Comparison of ENCODE assay signal across 20 mouse cellular contexts in the genomic region with DNA sequence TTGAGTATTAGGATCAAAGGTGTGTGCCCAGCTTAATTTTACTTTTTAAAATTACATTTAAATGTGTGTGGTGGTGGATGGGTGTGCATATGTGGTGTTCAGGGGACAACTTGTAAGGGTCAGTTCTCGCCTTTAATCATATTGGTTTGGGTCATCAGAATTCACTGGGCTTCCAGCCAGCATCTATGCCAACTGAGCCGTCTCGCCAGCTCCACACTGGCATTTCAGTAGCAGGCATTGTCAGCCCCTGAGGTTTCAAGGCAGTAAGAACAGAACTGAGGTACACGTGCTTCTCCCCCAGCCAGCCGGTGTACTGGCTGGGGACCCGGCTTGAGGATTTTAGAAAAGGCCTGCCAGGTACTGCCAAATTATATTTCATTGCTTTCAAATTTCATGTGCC. TPM values are rescaled to one million over a fixed set of nuclear protein-coding genes. Genes with fewer than 3 reads are reported as not detected.
A peak's percentile ranks its signal among the peaks of the same experiment; 100 is the strongest.
DNase-seq lines count a peak whose midpoint lies in the region; ATAC-seq and TF ChIP-seq lines count a peak whose summit lies in the region.
"Had no signal": no experiment of that assay in that cellular context is flagged by ENCODE, and none has a peak within 500 bp of the region (broad histone marks: within the 10 kb centered on the region; RNA-seq: fewer than 3 reads in every experiment).

No protein-coding gene starts in this region.

- H3K36me3 ChIP-seq in hindbrain, postnatal 0 days (ENCODE audit: insufficient read depth, low read length) = peaks cover 4% of the 10 kb centered on the region; the same call in 1 of the 2 replicates
- H3K36me3 ChIP-seq in hindbrain, embryonic 16.5 days (ENCODE audit: control insufficient read depth, insufficient read depth, low read length) = 0 out of 2 replicates have a peak, but pooled peaks cover 2% of the 10 kb centered on the region
- no peaks in the 10 kb centered on the region for H3K36me3 ChIP-seq in thymus, adult 2 months (ENCODE audit: control insufficient read depth, insufficient read depth, low read length)
- H3K36me3 ChIP-seq: embryonic facial prominence, embryonic 12.5 days; forebrain, embryonic 12.5 days; heart, embryonic 15.5 days had no signal

- no peaks in the 10 kb centered on the region for H3K9me3 ChIP-seq in hindbrain, postnatal 0 days (ENCODE audit: low read length)
- H3K9me3 ChIP-seq in hindbrain, embryonic 16.5 days (ENCODE audit: control insufficient read depth, low read length) = no peaks in the 10 kb centered on the region
- H3K9me3 ChIP-seq: embryonic facial prominence, embryonic 12.5 days; forebrain, embryonic 12.5 days; heart, embryonic 15.5 days; hindbrain, embryonic 13.5 days had no signal

- no peak for TF ChIP-seq POLR2A in cerebellum, adult 2 months (IDR thresholded peaks at IDR 0.05; ENCODE audit: borderline replicate concordance, insufficient read depth, low read length)
- no peak for TF ChIP-seq POLR2A in brain, embryonic 14.5 days (IDR thresholded peaks at IDR 0.05; ENCODE audit: borderline replicate concordance, extremely low read depth, insufficient read depth, insufficient read length, poor library complexity, severe bottlenecking)
- no peak for TF ChIP-seq POLR2A in thymus, adult 2 months (IDR thresholded peaks at IDR 0.05; ENCODE audit: control insufficient read depth, extremely low read depth, insufficient read depth, low read length, poor library complexity)

- H3K27me3 ChIP-seq in cerebellum, adult 2 months (ENCODE audit: control insufficient read depth, insufficient read depth, low read length) = no peaks in the 10 kb centered on the region
- H3K27me3 ChIP-seq in hindbrain, postnatal 0 days (ENCODE audit: insufficient read depth, low read length) = no peaks in the 10 kb centered on the region
- no peaks in the 10 kb centered on the region for H3K27me3 ChIP-seq in hindbrain, embryonic 16.5 days (replicated peaks; ENCODE audit: control insufficient read depth, insufficient read depth, low read length)
- H3K27me3 ChIP-seq in thymus, adult 2 months (ENCODE audit: control insufficient read depth, insufficient read depth, low read length) = no peaks in the 10 kb centered on the region
- H3K27me3 ChIP-seq: embryonic facial prominence, embryonic 12.5 days; forebrain, embryonic 12.5 days; heart, embryonic 15.5 days; hindbrain, embryonic 13.5 days had no signal

- TF ChIP-seq CTCF in cerebellum, adult 2 months (IDR thresholded peaks at IDR 0.05; ENCODE audit: borderline replicate concordance, insufficient read depth, low read depth, low read length) = no peak
- TF ChIP-seq CTCF in hindbrain, postnatal 0 days (IDR thresholded peaks at IDR 0.05; ENCODE audit: low read depth) = no peak
- no peak for TF ChIP-seq CTCF in brain, embryonic 14.5 days (IDR thresholded peaks at IDR 0.05; ENCODE audit: borderline replicate concordance, extremely low read depth, insufficient read depth, insufficient read length)
- TF ChIP-seq CTCF in thymus, adult 2 months (IDR thresholded peaks at IDR 0.05; ENCODE audit: borderline replicate concordance, control insufficient read depth, extremely low read depth, insufficient read depth, low read length, poor library complexity) = no peak

- H3K27ac ChIP-seq in cerebellum, adult 2 months (ENCODE audit: insufficient read depth, low read length) = 0 out of 2 replicates have a peak overlapping the region, but pooled peaks have one; percentile 10
- no peak overlapping the region for H3K27ac ChIP-seq in hindbrain, postnatal 0 days
- no peak overlapping the region for H3K27ac ChIP-seq in hindbrain, embryonic 16.5 days (ENCODE audit: low read depth, low read length)
- no peak overlapping the region for H3K27ac ChIP-seq in thymus, adult 2 months (ENCODE audit: control insufficient read depth, insufficient read depth, low read length)
- H3K27ac ChIP-seq: embryonic facial prominence, embryonic 12.5 days; forebrain, embryonic 12.5 days; heart, adult 2 months; heart, embryonic 15.5 days; hindbrain, embryonic 13.5 days had no signal

- 9% methylated on average over 6 of the region's 6 CpGs for WGBS in cerebellum, adult 2 months
- WGBS in hindbrain, postnatal 0 days = 34% methylated on average over 6 of the region's 6 CpGs
- WGBS in hindbrain, embryonic 16.5 days = 56% methylated on average over 6 of the region's 6 CpGs
- WGBS in thymus, adult 2 months = 82% methylated on average over 6 of the region's 6 CpGs

- H3K4me3 ChIP-seq in cerebellum, adult 2 months (replicated peaks; ENCODE audit: insufficient read depth, low read depth, low read length) = no peak overlapping the region
- H3K4me3 ChIP-seq in hindbrain, postnatal 0 days (ENCODE audit: low read length) = no peak overlapping the region
- H3K4me3 ChIP-seq in hindbrain, embryonic 16.5 days (ENCODE audit: low read length) = no peak overlapping the region
- no peak overlapping the region for H3K4me3 ChIP-seq in thymus, adult 2 months (ENCODE audit: control insufficient read depth, insufficient read depth, low read length)
- H3K4me3 ChIP-seq: embryonic facial prominence, embryonic 12.5 days; forebrain, embryonic 12.5 days; heart, adult 2 months; heart, embryonic 15.5 days; hindbrain, embryonic 13.5 days had no signal

- ATAC-seq in hindbrain, postnatal 0 days = no peak
- ATAC-seq in hindbrain, embryonic 16.5 days = no peak
- ATAC-seq: forebrain, postnatal 0 days; intestine, embryonic 16.5 days had no signal

- H3K4me2 ChIP-seq in hindbrain, postnatal 0 days (ENCODE audit: low read depth, low read length) = no peak overlapping the region
- H3K4me2 ChIP-seq in hindbrain, embryonic 16.5 days (ENCODE audit: low read length) = no peak overlapping the region
- H3K4me2 ChIP-seq: embryonic facial prominence, embryonic 12.5 days; forebrain, embryonic 12.5 days; heart, embryonic 11.5 days; heart, embryonic 15.5 days; hindbrain, embryonic 13.5 days had no signal

- H3K9ac ChIP-seq in hindbrain, postnatal 0 days (replicated peaks; ENCODE audit: low read length) = no peak overlapping the region
- no peak overlapping the region for H3K9ac ChIP-seq in hindbrain, embryonic 16.5 days (ENCODE audit: low read depth, low read length)
- H3K9ac ChIP-seq: embryonic facial prominence, embryonic 12.5 days; forebrain, embryonic 12.5 days; forebrain, postnatal 0 days; heart, embryonic 15.5 days; hindbrain, embryonic 13.5 days had no signal

- peaks cover 5% of the 10 kb centered on the region for H3K4me1 ChIP-seq in cerebellum, adult 2 months (ENCODE audit: control insufficient read depth, insufficient read depth, low read length)
- no peaks in the 10 kb centered on the region for H3K4me1 ChIP-seq in hindbrain, postnatal 0 days (ENCODE audit: insufficient read depth, low read length)
- H3K4me1 ChIP-seq in hindbrain, embryonic 16.5 days (ENCODE audit: control insufficient read depth, insufficient read depth, low read depth, low read length) = no peaks in the 10 kb centered on the region
- no peaks in the 10 kb centered on the region for H3K4me1 ChIP-seq in thymus, adult 2 months (replicated peaks; ENCODE audit: control insufficient read depth, insufficient read depth, low read length)
- H3K4me1 ChIP-seq: embryonic facial prominence, embryonic 12.5 days; forebrain, embryonic 12.5 days; heart, embryonic 15.5 days; hindbrain, embryonic 13.5 days had no signal

- peak; percentile 42 to 55 for DNase-seq in cerebellum, adult 2 months
- DNase-seq in cerebellum, postnatal 4 days (ENCODE audit: low spot score in 2 of 2) = no peak
- peak; percentile 46 for DNase-seq in hindbrain, postnatal 0 days (ENCODE audit: low spot score)
- DNase-seq in brain, embryonic 14.5 days (ENCODE audit: low read depth) = peak; percentile 36
- no peak for DNase-seq in kidney, postnatal 4 days
- DNase-seq in thymus, adult 2 months = no peak
- DNase-seq: adrenal gland, adult 2 months; adrenal gland, postnatal 25 days; forebrain, postnatal 0 days; gastrocnemius, postnatal 14 days; heart, adult 2 months; heart, postnatal 14 days; kidney, adult 2 months had no signal

RNA-seq across cellular contexts. Expression of a gene that starts 15.2 kb away (rescaled TPM):
- polyA plus RNA-seq in cerebellum, adult 2 months (2012; rRNA removed) = 51.3 and 55.0 TPM in 2 replicates
- total RNA-seq in hindbrain, postnatal 0 days (2014; rRNA removed) = 38.2 and 41.2 TPM in 2 replicates
- 32.6 and 33.4 TPM in 2 replicates for polyA plus RNA-seq in hindbrain, postnatal 0 days (2015; fragmentation: Nextera tagmentation; extraction: Ambion mirVana)
- 23.2 and 26.0 TPM in 2 replicates for polyA plus RNA-seq in hindbrain, embryonic 16.5 days (2015; fragmentation: Nextera tagmentation; extraction: Ambion mirVana)
- 26.9 and 40.6 TPM in 2 replicates for polyA plus RNA-seq in brain, embryonic 14.5 days (2012; rRNA removed)
- polyA plus RNA-seq in thymus, adult 2 months (2012; rRNA removed) = 29.8 and 32.6 TPM in 2 replicates

RNA-seq across cellular contexts. Expression of a gene that starts 35.7 kb away (rescaled TPM):
- polyA plus RNA-seq in cerebellum, adult 2 months (2012; rRNA removed) = 32.8 and 36.7 TPM in 2 replicates
- 37.9 and 50.0 TPM in 2 replicates for total RNA-seq in hindbrain, postnatal 0 days (2014; rRNA removed)
- polyA plus RNA-seq in hindbrain, postnatal 0 days (2015; fragmentation: Nextera tagmentation; extraction: Ambion mirVana) = 19.5 and 22.1 TPM in 2 replicates
- polyA plus RNA-seq in hindbrain, embryonic 16.5 days (2015; fragmentation: Nextera tagmentation; extraction: Ambion mirVana) = 24.5 and 28.3 TPM in 2 replicates
- polyA plus RNA-seq in brain, embryonic 14.5 days (2012; rRNA removed) = 28.4 and 31.8 TPM in 2 replicates
- 13.7 and 15.3 TPM in 2 replicates for polyA plus RNA-seq in thymus, adult 2 months (2012; rRNA removed)

RNA-seq across cellular contexts. Expression of a gene that starts 35.7 kb away (rescaled TPM):
- polyA plus RNA-seq in cerebellum, adult 2 months (2012; rRNA removed) = 257 and 289 TPM in 2 replicates
- total RNA-seq in hindbrain, postnatal 0 days (2014; rRNA removed) = 154 and 168 TPM in 2 replicates
- 92.2 and 101 TPM in 2 replicates for polyA plus RNA-seq in hindbrain, postnatal 0 days (2015; fragmentation: Nextera tagmentation; extraction: Ambion mirVana)
- 78.7 and 85.4 TPM in 2 replicates for polyA plus RNA-seq in hindbrain, embryonic 16.5 days (2015; fragmentation: Nextera tagmentation; extraction: Ambion mirVana)
- 554 and 748 TPM in 2 replicates for polyA plus RNA-seq in brain, embryonic 14.5 days (2012; rRNA removed)
- polyA plus RNA-seq in thymus, adult 2 months (2012; rRNA removed) = 495 and 552 TPM in 2 replicates

Comparison
In these comparisons a context has a peak if more than half of its experiments do, and no peak if none do; other contexts are left out.
1. DNase-seq: peak in cerebellum, adult 2 months (2 of 2), hindbrain, postnatal 0 days (single experiment) and brain, embryonic 14.5 days (single experiment); none in cerebellum, postnatal 4 days (0 of 2), kidney, postnatal 4 days (0 of 2) and thymus, adult 2 months (single experiment).